Mouse (Mus musculus) monocyte, adult 2 months (primary cell): ENCODE measurements at regions not wholly inside any gene's neighbourhood (a gene's known extent, or its start where the extent isn't known, plus 50 kb on each side); places are given as distances from the start of the nearest gene placed in this dataset.

Source experiments
- DNase-seq, 2 experiments: peaks; one replicate each; pipeline ENCODE4 v3.0.0; 2022; ENCODE audit warnings: low spot score in 2 of 2, low read depth in 1 of 2

GRCm38 (mm10) chr7:136153621-136154020 is 437.5 kb upstream of the Mki67 start:
- DNase-seq: no peak

DNA sequence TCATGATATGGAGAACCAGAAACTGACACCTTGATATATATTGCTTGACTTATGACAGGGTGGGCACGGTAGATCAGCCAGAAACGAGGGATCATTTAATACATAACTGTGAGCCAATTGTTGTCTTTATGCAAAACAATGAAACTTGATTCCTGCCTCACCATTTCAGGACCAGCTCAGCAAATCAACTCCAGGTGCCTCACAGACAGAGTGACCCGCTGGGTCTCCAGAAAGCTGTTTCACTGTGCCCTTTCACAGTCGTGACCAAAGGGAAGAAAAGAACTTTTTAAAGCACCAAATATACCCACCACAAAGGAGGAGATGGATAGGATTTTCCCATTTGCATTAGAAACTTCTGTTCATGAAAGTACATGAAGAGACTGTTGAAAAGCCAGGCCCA is 443.0 kb upstream of the Mki67 start:
- DNase-seq: no peak

GRCm38 (mm10) chr7:136161526-136161925 is 445.4 kb upstream of the Mki67 start:
- DNase-seq: no peak

DNA sequence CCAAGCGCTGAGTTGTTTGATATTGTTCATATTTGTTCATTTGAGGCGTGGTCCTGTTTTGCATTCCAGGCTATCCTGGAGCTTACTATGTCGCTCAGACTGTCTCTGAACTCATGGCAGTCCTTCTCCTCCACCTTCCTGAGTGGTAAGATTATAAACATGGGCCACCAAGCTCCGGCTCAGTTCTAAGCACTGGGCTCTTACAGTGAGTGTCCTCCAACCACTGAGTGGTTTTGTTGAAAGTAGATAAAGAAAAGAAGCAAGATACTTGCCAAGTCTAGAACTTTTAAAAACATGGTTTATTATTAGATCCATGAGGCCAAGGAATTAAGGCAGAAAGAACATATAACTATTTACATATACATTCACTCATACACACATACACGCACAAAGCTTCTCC is 448.7 kb upstream of the Mki67 start:
- no peak for DNase-seq

- no peak for DNase-seq
These were observed 453.1 kb upstream of the Mki67 start for GRCm38 (mm10) chr7:136169261-136169660.

DNA sequence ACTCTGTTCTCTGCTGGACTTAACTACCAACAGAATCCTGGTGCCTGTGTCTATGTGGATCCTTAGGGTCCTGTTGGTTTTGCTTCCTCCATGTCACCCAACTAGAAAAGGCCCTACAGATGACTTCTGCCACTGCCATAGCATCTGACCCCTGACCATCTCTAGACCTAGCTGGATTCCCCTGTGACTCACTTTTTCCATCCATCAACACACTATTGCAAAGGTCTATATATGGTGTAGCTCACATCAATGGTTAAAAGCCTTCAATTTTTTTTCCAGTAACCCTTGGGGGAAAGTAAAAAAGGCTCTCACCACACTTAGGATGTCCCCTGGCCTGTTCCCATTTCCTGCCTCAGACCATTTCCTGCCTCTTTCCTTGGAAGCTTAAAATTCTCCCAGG is 460.2 kb upstream of the Mki67 start:
- no peak for DNase-seq

- no peak for DNase-seq
These were observed 464.8 kb upstream of the Mki67 start for GRCm38 (mm10) chr7:136180996-136181395.

GRCm38 (mm10) chr7:136182101-136182500 is 465.9 kb upstream of the Mki67 start:
- DNase-seq: no peak

- DNase-seq: no peak
These were observed 480.4 kb upstream of the Mki67 start for GRCm38 (mm10) chr7:136196424-136197160.

DNA sequence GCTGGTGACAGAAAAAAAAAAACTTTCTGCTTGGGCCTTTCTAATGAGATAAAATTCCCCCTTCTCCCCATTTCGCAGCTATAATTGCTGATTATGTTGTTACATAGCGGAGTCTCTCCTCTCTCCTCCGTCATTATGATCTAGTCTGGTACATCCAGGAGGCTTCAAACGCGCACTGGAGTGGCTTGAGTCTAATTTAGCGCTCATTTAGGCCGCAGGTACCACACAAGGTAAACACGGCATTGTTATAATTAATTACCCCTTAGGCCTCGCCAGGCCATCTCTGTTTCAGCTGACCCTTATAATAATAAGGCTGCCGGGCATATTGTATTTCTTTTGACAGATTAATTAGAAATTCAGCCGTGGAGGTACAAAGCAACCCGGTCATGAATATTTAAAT is 492.7 kb upstream of the Mki67 start:
- DNase-seq: no peak

GRCm38 (mm10) chr7:136209299-136210171 is 493.4 kb upstream of the Mki67 start:
- DNase-seq: no peak

DNA sequence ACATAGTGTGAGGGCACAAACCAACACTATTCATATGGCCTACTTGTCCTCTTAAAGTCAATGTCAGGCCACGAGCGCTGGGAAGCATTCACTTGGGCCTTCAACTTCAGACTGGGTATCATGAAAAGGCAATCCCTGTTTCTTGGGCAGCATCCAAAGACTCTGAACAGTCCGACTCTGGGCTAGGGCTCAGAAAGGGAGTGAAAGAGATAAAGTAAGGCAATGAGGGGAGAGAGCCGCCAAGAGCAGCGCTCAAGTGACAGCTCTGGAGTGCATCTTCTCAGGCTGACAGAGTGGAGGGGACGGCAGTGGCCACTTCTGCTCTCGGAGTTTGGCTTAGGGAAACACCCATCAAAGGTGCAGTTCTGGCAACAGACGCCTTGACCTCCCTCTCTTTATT is 496.3 kb upstream of the Mki67 start:
- DNase-seq: no peak

- no peak for DNase-seq
These were observed 497.1 kb upstream of the Mki67 start for GRCm38 (mm10) chr7:136213057-136213961.

DNA sequence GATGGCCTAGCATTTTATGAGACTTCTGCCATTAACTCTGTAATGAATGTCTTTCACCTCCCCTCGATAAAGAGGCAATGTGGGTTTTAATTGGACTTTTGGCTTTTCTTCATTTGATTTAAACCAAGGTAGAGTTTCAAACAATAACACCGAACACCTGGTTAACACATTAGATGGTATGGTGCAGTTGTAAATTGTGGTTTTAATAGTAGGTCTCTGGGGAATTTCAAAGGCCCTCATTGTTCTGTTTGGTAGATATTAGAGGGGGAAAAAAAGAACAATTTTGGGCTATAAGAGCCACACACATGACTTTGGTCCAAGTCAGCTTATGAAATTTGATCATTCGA is 497.8 kb upstream of the Mki67 start:
- no peak for DNase-seq

DNA sequence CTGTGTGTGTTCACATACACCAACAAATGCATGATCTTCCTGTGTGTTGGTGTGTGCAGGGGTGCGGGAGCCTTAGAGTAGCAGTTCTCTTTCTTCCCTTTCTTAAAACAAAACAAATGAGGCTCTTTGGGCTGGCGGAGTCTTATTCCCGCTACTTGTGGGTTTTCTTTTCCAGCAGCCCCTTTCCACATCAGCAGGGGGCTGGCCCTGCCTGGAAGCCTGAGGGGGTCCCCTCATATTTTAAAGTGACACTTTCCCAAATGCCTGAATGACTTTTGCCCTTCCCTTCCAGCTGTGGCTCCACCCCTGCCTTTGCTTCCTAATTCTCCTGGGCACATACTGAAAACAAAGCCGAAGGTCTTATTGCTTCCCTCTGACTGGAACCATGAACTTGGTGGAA is 498.3 kb upstream of the Mki67 start:
- DNase-seq: no peak

- no peak for DNase-seq
These were observed 500.6 kb upstream of the Mki67 start for GRCm38 (mm10) chr7:136216734-136217133.

DNA sequence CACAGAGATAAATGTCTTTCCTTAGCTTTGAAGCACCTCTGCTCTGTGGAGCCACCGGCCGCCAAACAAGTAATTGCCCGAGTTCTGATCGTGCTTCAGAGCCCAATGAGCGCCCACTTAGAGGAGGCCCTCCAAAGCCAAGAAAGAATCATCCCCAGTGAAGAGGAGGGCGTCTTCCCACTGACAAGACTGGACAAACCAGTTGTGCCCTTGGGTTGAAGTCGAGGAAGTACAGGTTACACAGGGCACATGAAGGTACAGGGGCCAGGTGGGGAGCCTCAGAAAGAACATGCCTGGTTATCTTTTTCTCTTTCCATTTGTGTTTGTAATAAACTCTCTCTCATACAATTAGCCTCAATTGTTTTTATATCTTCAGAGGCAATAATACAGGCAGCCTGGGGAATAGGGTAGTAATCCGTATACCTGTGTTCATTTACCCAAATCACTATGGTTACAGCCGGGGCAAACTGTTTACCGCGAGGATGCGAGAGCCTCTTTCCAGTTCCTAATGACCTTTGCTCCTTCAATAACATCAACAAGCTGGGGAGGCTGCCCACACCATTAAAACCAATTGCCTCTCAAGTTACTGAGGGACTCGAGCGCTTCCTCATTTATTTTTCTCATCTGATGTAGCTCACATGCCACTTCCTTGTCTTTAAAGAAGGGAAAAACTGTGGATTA is 503.5 kb upstream of the Mki67 start:
- DNase-seq: no peak

DNA sequence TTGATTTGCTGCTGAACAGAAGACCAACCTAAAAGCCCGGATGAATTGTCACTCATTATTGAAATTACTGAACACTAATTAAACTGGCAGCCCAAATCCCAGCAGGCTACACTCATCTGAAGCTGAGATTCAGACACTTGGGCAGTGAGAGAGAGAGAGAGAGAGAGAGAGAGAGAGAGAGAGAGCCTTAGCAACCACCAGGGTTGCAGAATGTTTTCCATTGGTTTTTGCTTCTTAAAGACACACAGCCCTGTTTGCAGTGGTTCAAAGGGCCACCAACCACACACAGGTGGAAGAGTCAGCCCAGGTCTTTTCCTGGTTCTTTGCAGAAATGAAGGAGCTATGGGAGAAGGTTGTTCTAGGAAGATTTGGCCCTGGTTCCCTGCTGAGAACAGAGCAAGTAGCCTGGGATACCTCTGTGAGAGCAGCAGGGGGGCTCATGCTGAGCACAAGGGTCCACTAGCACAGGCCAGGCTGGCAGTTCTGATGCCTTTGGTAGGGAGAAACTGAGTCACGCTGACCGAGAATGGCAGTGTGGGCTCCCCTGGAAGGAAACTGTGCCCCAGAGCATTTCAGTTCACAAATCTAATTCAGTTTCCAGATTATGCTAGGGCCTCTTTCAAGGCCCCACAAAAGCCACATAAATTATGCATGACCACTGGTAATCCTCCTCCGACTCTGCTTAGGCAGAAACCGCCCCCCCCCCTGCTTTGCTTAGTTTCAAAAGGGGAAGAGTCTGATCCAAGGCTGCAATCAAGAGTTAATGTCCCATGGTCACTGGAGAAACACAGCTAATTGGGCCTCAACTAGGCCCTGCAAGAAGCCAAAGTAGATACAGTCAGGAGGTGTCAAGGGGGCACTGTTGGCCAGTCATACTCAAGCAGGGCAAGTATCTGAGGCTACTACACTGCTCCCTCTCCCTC is 504.3 kb upstream of the Mki67 start:
- DNase-seq: no peak

DNA sequence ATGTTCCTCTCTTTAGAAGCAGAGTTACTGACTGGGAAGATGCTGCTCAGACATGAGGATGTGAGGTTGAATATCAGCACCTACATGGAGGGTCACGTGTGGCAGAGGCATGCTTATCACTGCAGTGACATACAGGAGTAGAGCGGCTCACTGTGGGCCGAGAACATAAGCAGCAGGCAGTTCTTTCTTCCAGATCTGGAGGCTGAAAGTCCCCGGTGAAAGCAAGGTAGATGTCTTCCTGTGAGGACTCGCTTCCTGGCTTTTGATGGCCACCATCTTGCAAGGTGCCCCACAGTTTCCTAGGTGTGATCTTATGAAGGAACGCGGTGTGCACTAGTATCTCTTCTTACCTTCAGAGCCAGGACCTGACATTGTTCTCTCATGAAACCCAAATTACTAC is 505.5 kb upstream of the Mki67 start:
- no peak for DNase-seq

GRCm38 (mm10) chr7:136226031-136226430 is 509.9 kb upstream of the Mki67 start:
- DNase-seq: no peak
